Mouse (Mus musculus) limb, embryonic 12.5 days (tissue): ENCODE results near the gene Mrgprb5. TPM values are rescaled to one million over a fixed set of nuclear protein-coding genes. Genes with fewer than 3 reads are reported as not detected.
"Not testable (repeated sequence)": the region's sequence is repeated elsewhere in the genome, so short reads cannot be mapped to it uniquely, and the experiment has no call there.

ENCODE experiments used
- ATAC-seq: fragments of 200-750 bp; cut with Nextera tagmentation; 2 replicates; pipeline ENCODE4 v1.8.0; 2017; ENCODE audit warnings: low read depth, moderate TSS enrichment; ENCODE audit not compliant: insufficient number of reproducible peaks, insufficient read depth, low FRiP score, low TSS enrichment
- H3K27ac ChIP-seq: fragments of 300-500 bp; sonication (generic); 2 replicates; pipeline ENCODE4 v1.5.1; 2016; ENCODE audit warnings: mild to moderate bottlenecking, moderate library complexity
- H3K27me3 ChIP-seq: fragments of 300-500 bp; sonication (generic); 2 replicates; pipeline ENCODE4 v1.6.1; 2016; ENCODE audit warnings: mild to moderate bottlenecking, moderate library complexity
- H3K36me3 ChIP-seq: fragments of 300-500 bp; sonication (generic); 2 replicates; pipeline ENCODE4 v1.6.1; 2016; ENCODE audit warnings: mild to moderate bottlenecking, moderate library complexity
- H3K4me1 ChIP-seq: fragments of 300-500 bp; sonication (generic); replicated peaks from 2 replicates; pipeline ENCODE4 v1.6.1; 2016
- H3K4me2 ChIP-seq: fragments of 300-500 bp; sonication (generic); 2 replicates; pipeline ENCODE4 v1.6.1; 2016; ENCODE audit warnings: mild to moderate bottlenecking, moderate library complexity
- H3K4me3 ChIP-seq: fragments of 300-500 bp; sonication (generic); replicated peaks from 2 replicates; pipeline ENCODE4 v1.5.1; 2016; ENCODE audit warnings: mild to moderate bottlenecking
- H3K9ac ChIP-seq: fragments of 300-500 bp; sonication (generic); replicated peaks from 2 replicates; pipeline ENCODE4 v1.6.1; 2016; ENCODE audit warnings: mild to moderate bottlenecking, moderate library complexity
- H3K9me3 ChIP-seq: fragments of 300-500 bp; sonication (generic); 2 replicates; pipeline ENCODE4 v1.6.1; 2016; ENCODE audit warnings: mild to moderate bottlenecking, moderate library complexity
- WGBS: fragments of 180-500 bp; shearing (Covaris S2); methylation state at CpG from one replicate; pipeline ENCODE4 v1.1.7; 2016; 5-methylcytosine and 5-hydroxymethylcytosine counted together
- polyA plus RNA-seq: library from polyadenylated mRNA; unstranded; fragments of >200 nt; fragmentation: Nextera tagmentation; extraction: Ambion mirVana; gene quantifications from 2 replicates; pipeline ENCODE4 v1.2.1, GENCODE M21; 2016

Mrgprb5 gene
- not detected in 2 replicates for polyA plus RNA-seq

DNA sequence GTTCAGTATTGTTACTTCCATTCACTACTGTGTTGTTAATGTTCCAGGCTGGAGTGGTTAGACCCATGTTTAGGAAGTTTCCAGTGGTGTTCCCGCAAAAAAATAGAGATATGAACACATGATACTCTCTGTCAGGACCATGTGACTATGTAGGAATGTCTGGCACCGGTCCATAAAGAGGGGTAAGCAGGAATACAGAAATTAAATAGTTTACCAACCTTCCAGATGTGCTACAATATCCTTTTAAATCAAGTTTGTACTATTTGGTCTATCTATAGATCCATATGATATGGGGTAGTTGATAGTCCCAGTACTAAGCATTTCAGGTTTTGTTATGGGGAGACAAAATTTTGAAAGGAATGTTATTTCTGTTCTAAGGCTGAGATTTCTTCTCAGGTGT is at the start of gene Mrgprb5:
Mrgprb5 (minus strand) TSS at position 101 of the 400 bp plus-strand sequence.
- H3K9me3 ChIP-seq: no peaks in the 10 kb centered on the region
- WGBS: 76% methylated on average over 2 of the region's 2 CpGs
- no peak within 1 kb of the TSS for H3K27ac ChIP-seq
- no peaks in the 10 kb centered on the region for H3K36me3 ChIP-seq
- no peak within 1 kb of the TSS for H3K4me3 ChIP-seq
- no peak for ATAC-seq
- H3K9ac ChIP-seq: no peak within 1 kb of the TSS
- no peaks in the 10 kb centered on the region for H3K4me1 ChIP-seq
- no peaks in the 10 kb centered on the region for H3K27me3 ChIP-seq
- no peak within 1 kb of the TSS for H3K4me2 ChIP-seq

DNA sequence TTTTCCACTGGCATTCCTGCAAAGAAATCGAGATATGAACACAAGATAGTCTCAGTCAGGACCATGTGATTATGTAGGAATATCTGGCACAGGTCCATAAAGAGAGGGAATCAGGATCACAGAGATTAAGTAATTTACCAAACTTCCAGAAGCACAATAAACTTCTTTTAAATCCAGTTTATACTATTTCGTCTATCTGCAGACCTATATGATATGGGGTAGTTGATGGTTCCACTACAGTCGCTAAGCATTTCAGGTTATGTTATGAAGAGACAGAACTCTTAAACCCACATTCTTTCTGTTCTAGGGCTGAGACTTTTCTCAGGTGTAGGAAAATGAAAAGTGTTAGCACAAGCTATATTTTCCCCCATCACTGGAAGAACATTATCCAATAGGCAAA is 30.4 kb upstream of the Mrgprb5 start, which contains the start of gene Mrgprb4:
Mrgprb4 (minus strand) TSS at position 101 of the 400 bp plus-strand sequence.
- Histone ChIP-seq H3K4me1 (no peaks in the 10 kb centered on the region), H3K9ac (no peak within 1 kb of the TSS), H3K27ac (no peak within 1 kb of the TSS), H3K4me2 (no peak within 1 kb of the TSS), H3K4me3 (no peak within 1 kb of the TSS), H3K36me3 (no peaks in the 10 kb centered on the region), H3K9me3 (0 out of 2 replicates have a peak, but pooled peaks cover 6% of the 10 kb centered on the region), H3K27me3 (no peaks in the 10 kb centered on the region)
- WGBS: 82% methylated on average over 3 of the region's 3 CpGs
- ATAC-seq: no peak

DNA sequence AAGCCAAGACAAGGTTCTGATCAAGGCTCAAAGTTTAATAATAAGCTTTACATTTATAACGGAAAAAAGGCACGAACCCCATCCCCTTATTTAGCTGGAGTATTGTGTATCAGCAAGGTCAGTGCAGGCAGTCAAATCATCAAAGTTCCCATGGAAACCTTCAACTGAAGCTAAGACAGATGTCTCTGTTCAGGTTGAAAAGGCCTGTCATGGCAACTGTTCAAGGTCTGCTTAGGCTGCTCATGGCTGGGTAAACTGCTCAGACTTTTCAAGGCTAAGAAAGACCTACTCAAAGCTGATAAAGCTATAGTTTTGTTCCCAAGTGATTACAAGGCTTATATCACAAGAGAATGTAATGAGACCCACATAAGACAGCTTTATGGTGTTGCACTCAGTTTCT is 1.3 kb downstream of the Mrgprb5 start:
- no peak overlapping the region for H3K27ac ChIP-seq
- H3K36me3 ChIP-seq: no peaks in the 10 kb centered on the region
- H3K4me1 ChIP-seq: no peaks in the 10 kb centered on the region
- 93% methylated on average over 2 of the region's 2 CpGs for WGBS
- H3K4me2 ChIP-seq: no peak overlapping the region
- no peak overlapping the region for H3K9ac ChIP-seq
- no peaks in the 10 kb centered on the region for H3K9me3 ChIP-seq
- H3K4me3 ChIP-seq: no peak overlapping the region
- no peak for ATAC-seq
- H3K27me3 ChIP-seq: no peaks in the 10 kb centered on the region

DNA sequence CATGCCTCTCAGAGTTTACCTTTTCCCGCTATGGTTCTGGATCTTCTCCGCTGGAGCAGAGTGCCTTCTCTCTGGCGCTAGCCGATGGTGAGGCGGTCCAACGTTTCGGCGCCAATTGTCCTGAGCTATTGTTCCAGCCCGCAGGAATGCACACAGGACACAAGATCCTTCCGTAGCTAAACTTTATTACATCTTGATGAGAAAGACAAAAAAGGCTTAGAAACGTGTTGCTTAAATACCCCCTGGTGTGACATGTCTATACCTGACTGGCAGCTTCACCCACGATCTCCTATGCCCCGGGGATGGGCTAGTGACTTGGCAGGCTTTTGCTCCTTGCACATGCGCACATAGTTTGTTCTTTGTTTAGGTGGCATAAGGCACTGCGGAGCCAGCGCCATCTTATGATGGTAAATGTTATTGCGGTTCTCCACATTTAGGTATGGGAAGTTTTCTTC is 30.5 kb downstream of the Mrgprb5 start:
- Histone ChIP-seq H3K9ac (peak overlapping the region; percentile 74), H3K27ac (peak overlapping the region; percentile 91), H3K36me3 (no peaks in the 10 kb centered on the region), H3K4me2 (peak overlapping the region; percentile 74), H3K4me3 (peak overlapping the region; percentile 57), H3K9me3 (peaks cover 30% of the 10 kb centered on the region), H3K27me3 (no peaks in the 10 kb centered on the region), H3K4me1 (0 out of 2 replicates have a peak, but pooled peaks cover 3% of the 10 kb centered on the region)
- WGBS: 2% methylated on average over 17 of the region's 17 CpGs
- ATAC-seq: peak; percentile 33; the same call in 1 of the 2 replicates

DNA sequence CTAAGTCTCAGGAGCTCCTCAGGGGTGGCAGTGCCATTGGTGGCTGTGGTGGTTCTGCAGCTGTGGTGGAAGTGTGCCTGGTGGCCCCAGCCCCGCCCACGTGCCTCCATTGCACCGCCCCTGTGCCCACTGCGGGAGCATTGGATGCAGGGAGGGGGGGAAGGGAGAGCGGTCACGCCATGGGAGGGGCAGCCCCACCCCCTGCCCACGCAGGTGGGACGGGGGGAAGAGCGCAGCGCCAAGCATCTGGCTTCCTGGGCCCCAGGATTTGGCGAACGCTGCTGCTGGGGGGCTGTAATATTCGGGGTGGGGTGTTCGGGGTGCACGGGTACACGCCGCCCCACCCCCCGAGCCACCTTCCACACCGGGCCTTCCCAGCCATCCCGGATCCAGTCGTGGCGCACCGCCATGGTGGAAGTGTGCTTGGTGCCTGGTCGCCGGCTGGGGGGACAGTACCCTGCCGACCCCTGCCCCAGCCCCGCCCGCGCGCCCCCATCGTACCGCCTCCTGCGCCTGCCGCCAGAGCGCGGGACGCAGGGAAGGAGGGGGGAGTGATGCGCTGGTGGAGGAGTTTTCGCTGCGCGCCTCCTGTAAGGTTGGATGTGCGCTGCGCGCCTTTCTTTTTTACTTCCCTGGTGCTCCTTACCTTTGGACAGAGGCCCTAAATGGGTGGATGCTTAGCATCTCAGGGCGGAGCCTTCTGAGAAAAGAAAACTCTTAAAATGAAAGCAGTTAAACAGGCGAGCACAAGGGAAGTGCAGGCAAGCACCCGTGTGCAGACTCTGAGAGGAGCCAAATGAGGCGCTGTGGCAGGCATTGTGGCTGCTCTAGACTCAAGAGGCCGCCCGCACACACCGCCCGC is 31.4 kb downstream of the Mrgprb5 start:
- peak overlapping the region; percentile 74 for H3K9ac ChIP-seq
- peaks cover 30% of the 10 kb centered on the region for H3K9me3 ChIP-seq
- no peaks in the 10 kb centered on the region for H3K36me3 ChIP-seq
- H3K27me3 ChIP-seq: no peaks in the 10 kb centered on the region
- peak overlapping the region; percentile 91 for H3K27ac ChIP-seq
- WGBS: 3% methylated on average over 51 of the region's 52 CpGs
- 0 out of 2 replicates have a peak, but pooled peaks cover 3% of the 10 kb centered on the region for H3K4me1 ChIP-seq
- peak overlapping the region; percentile 57 for H3K4me3 ChIP-seq
- peak overlapping the region; percentile 74 for H3K4me2 ChIP-seq
- ATAC-seq: peak; percentile 85

DNA sequence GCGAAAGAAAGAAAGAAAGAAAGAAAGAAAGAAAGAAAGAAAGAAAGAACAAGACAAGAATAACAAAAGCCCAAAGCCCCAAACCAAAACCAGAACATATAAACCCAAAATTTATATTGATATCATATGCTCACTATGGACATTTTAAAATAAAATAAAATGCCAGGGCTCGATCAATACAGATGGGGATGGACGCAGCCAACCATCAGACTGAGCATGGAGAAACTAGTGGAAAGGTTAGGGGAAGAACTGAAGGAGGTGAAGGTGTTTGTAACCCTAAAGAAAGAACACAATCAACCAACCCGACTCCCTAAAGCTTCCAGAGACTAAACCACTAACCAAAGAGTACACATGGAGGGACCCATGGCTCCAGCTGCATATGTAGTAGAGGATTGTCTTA is 36.1 kb downstream of the Mrgprb5 start:
- Histone ChIP-seq H3K36me3 (no peaks in the 10 kb centered on the region), H3K27ac (no peak overlapping the region), H3K9ac (no peak overlapping the region), H3K9me3 (peaks cover 4% of the 10 kb centered on the region; the same call in 1 of the 2 replicates), H3K4me3 (no peak overlapping the region), H3K27me3 (no peaks in the 10 kb centered on the region), H3K4me1 (0 out of 2 replicates have a peak, but pooled peaks cover 3% of the 10 kb centered on the region), H3K4me2 (no peak overlapping the region)
- no peak for ATAC-seq
- 68% methylated on average over 4 of the region's 4 CpGs for WGBS

DNA sequence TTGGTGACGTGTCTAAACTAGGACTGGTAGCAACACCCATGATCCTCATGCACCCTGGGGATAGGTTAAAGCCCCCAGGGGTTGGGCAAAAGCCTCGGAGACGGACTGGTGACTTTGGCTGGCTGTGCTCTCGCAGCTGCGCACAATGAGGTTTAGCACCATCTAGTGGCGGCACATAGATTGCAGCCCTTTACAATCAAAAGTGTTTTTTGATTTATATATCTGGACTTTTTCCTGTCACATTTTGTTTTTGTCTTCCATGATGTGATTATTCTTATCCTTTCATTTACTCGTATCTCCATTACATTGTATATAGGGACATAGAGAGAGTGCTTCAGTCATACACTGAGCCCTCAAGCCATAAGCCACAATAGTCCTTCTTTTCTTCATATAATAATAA is 36.6 kb downstream of the Mrgprb5 start:
- ATAC-seq: peak; percentile 76; the same call in 1 of the 2 replicates
- WGBS: under 1% methylated on average over 6 of the region's 7 CpGs
- not testable (repeated sequence) for H3K27ac ChIP-seq, H3K36me3 ChIP-seq, H3K9ac ChIP-seq, H3K27me3 ChIP-seq, H3K9me3 ChIP-seq, H3K4me1 ChIP-seq
- peak overlapping the region; percentile 36 for H3K4me3 ChIP-seq
- H3K4me2 ChIP-seq: peak overlapping the region; percentile 52

DNA sequence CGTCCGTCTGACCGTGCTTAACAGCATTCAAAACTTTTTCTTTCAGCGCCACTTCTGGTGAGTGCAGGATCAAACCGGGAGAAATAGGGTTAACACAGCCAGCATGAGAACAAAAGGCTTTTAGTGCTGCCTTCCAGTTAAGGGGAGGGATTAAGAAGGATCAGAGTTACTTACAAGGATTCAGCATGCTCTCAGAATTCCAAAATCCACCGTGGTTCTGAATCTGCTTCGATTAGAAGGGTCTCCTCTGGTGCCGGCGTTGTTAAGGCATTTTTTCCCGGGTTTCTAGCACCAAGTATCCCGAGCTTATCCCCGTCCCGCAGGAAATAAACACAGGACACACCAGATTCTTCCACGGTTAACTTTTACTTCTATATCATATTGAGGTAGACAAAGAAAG is 37.0 kb downstream of the Mrgprb5 start:
- WGBS: under 1% methylated on average over 11 of the region's 14 CpGs
- not testable (repeated sequence) for H3K27me3 ChIP-seq, H3K4me1 ChIP-seq, H3K9me3 ChIP-seq, ATAC-seq, H3K36me3 ChIP-seq
- Histone ChIP-seq H3K4me3 (peak overlapping the region; percentile 36), H3K4me2 (peak overlapping the region; percentile 52), H3K9ac (0 out of 2 replicates have a peak overlapping the region, but pooled peaks have one; percentile 48), H3K27ac (peak overlapping the region; percentile 85)

DNA sequence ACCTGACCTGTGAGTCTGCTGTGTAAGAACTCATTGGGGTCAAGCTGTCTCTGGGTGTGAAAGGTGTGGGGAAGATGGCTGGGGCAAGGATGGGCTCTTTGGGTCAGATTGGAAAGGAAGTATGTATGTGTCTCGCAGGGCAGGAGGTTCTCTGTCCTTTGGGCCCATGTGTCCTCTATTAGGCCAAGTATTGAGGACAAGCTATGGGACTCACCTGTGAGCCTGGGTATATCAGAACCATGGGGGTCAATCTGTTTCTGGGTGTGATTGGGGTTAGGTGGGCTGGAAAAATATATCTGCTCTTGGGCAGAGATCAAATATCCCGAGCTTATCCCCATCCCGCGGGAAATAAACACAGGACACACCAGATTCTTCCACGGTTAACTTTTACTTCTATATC is 45.0 kb downstream of the Mrgprb5 start:
- Histone ChIP-seq H3K27me3 (no peaks in the 10 kb centered on the region), H3K9ac (no peak overlapping the region), H3K36me3 (no peaks in the 10 kb centered on the region), H3K27ac (no peak overlapping the region), H3K4me3 (no peak overlapping the region), H3K4me1 (no peaks in the 10 kb centered on the region), H3K4me2 (no peak overlapping the region), H3K9me3 (0 out of 2 replicates have a peak, but pooled peaks cover 3% of the 10 kb centered on the region)
- no peak for ATAC-seq
- WGBS: 79% methylated on average over 5 of the region's 5 CpGs
